ENCODE assay signal across 10 mouse cellular contexts in the genomic region with DNA sequence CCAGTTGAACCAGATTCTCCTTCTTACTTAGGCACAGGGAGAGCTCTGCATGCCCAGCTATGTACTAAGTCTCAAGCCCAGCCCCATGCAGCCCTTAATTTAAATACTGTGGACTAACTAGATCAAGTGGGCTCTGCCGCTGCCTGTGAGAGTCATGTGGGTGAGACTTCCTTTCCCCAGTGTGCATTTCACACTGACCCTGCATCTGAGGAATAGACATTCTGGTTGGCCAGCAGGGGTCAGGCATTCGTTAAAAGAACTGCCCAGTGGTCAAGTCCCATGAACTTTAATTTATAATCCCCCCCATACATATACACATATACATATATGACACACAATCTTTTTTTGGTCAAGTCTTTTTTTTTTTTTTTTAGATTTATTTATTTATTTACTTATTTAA. TPM values are rescaled to one million over a fixed set of nuclear protein-coding genes. Genes with fewer than 3 reads are reported as not detected.
A peak's percentile ranks its signal among the peaks of the same experiment; 100 is the strongest.
DNase-seq lines count a peak whose midpoint lies in the region; ATAC-seq and TF ChIP-seq lines count a peak whose summit lies in the region.
"Had no signal": no experiment of that assay in that cellular context is flagged by ENCODE, and none has a peak within 500 bp of the region (broad histone marks: within the 10 kb centered on the region; RNA-seq: fewer than 3 reads in every experiment).

No protein-coding gene starts in this region.

- no peaks in the 10 kb centered on the region for H3K9me3 ChIP-seq in hindbrain, postnatal 0 days (ENCODE audit: low read length)
- no peaks in the 10 kb centered on the region for H3K9me3 ChIP-seq in hindbrain, embryonic 11.5 days (ENCODE audit: control insufficient read depth, low read length)
- no peaks in the 10 kb centered on the region for H3K9me3 ChIP-seq in midbrain, postnatal 0 days (ENCODE audit: low read length)
- no peaks in the 10 kb centered on the region for H3K9me3 ChIP-seq in midbrain, embryonic 16.5 days (replicated peaks; ENCODE audit: control insufficient read depth, low read length, poor library complexity, severe bottlenecking)
- H3K9me3 ChIP-seq in lung, embryonic 14.5 days (ENCODE audit: low read depth, low read length) = no peaks in the 10 kb centered on the region

- H3K27ac ChIP-seq in hindbrain, postnatal 0 days = no peak overlapping the region
- no peak overlapping the region for H3K27ac ChIP-seq in hindbrain, embryonic 11.5 days (ENCODE audit: low read depth, low read length)
- no peak overlapping the region for H3K27ac ChIP-seq in midbrain, postnatal 0 days (ENCODE audit: low read depth, low read length)
- H3K27ac ChIP-seq in midbrain, embryonic 16.5 days (ENCODE audit: low read length) = no peak overlapping the region
- H3K27ac ChIP-seq in lung, embryonic 14.5 days (ENCODE audit: low read depth) = no peak overlapping the region

- H3K36me3 ChIP-seq in hindbrain, postnatal 0 days (ENCODE audit: insufficient read depth, low read length) = 0 out of 2 replicates have a peak, but pooled peaks cover 4% of the 10 kb centered on the region
- H3K36me3 ChIP-seq in hindbrain, embryonic 11.5 days (ENCODE audit: control insufficient read depth, insufficient read depth, low read length) = no peaks in the 10 kb centered on the region
- H3K36me3 ChIP-seq in midbrain, postnatal 0 days (ENCODE audit: insufficient read depth, low read length) = peaks cover 3% of the 10 kb centered on the region; the same call in 1 of the 2 replicates
- H3K36me3 ChIP-seq in midbrain, embryonic 16.5 days (ENCODE audit: control insufficient read depth, insufficient read depth, low read length) = no peaks in the 10 kb centered on the region
- H3K36me3 ChIP-seq in lung, embryonic 14.5 days (ENCODE audit: insufficient read depth) = peaks cover 6% of the 10 kb centered on the region; the same call in 1 of the 2 replicates

- no peak overlapping the region for H3K4me2 ChIP-seq in hindbrain, postnatal 0 days (ENCODE audit: low read depth, low read length)
- no peak overlapping the region for H3K4me2 ChIP-seq in hindbrain, embryonic 11.5 days (replicated peaks; ENCODE audit: low read depth, low read length)
- H3K4me2 ChIP-seq in midbrain, postnatal 0 days (ENCODE audit: low read depth, low read length, poor library complexity, severe bottlenecking) = no peak overlapping the region
- H3K4me2 ChIP-seq in midbrain, embryonic 16.5 days (ENCODE audit: low read length) = no peak overlapping the region
- H3K4me2 ChIP-seq in lung, embryonic 14.5 days = no peak overlapping the region

- TF ChIP-seq CTCF in hindbrain, postnatal 0 days (IDR thresholded peaks at IDR 0.05; ENCODE audit: low read depth) = peak; percentile 49
- TF ChIP-seq CTCF in midbrain, postnatal 0 days (IDR thresholded peaks at IDR 0.05) = peak; percentile 45
- TF ChIP-seq CTCF in lung, embryonic 14.5 days (IDR thresholded peaks at IDR 0.05; ENCODE audit: low read depth) = peak; percentile 43

- WGBS in hindbrain, postnatal 0 days = 71% methylated on average over 2 of the region's 2 CpGs
- WGBS in hindbrain, embryonic 11.5 days = 64% methylated on average over 2 of the region's 2 CpGs
- 59% methylated on average over 2 of the region's 2 CpGs for WGBS in midbrain, postnatal 0 days
- 61% methylated on average over 2 of the region's 2 CpGs for WGBS in midbrain, embryonic 16.5 days
- 45% methylated on average over 2 of the region's 2 CpGs for WGBS in lung, embryonic 14.5 days

- DNase-seq in hindbrain, postnatal 0 days (ENCODE audit: low spot score) = no peak
- no peak for DNase-seq in hindbrain, embryonic 11.5 days (ENCODE audit: low spot score)
- DNase-seq in midbrain, postnatal 0 days (ENCODE audit: low spot score) = no peak
- DNase-seq in lung, embryonic 14.5 days = peak; percentile 36
- no peak for DNase-seq in layer of hippocampus, adult 8-10 months (ENCODE audit: low spot score in 2 of 2)
- DNase-seq in cerebellum, postnatal 4 days (ENCODE audit: low spot score in 2 of 2) = no peak
- DNase-seq: heart, postnatal 14 days; kidney, postnatal 10 days; thymus, postnatal 25 days had no signal

- 0 out of 2 replicates have a peak, but pooled peaks cover 4% of the 10 kb centered on the region for H3K4me1 ChIP-seq in hindbrain, postnatal 0 days (ENCODE audit: insufficient read depth, low read length)
- H3K4me1 ChIP-seq in hindbrain, embryonic 11.5 days (replicated peaks; ENCODE audit: control insufficient read depth, insufficient read depth, low read length) = no peaks in the 10 kb centered on the region; the same call in 1 of the 2 replicates
- no peaks in the 10 kb centered on the region for H3K4me1 ChIP-seq in midbrain, postnatal 0 days (ENCODE audit: insufficient read depth, low read length)
- peaks cover 3% of the 10 kb centered on the region for H3K4me1 ChIP-seq in midbrain, embryonic 16.5 days (ENCODE audit: control insufficient read depth, insufficient read depth, low read length)
- peaks cover 6% of the 10 kb centered on the region; the same call in 1 of the 2 replicates for H3K4me1 ChIP-seq in lung, embryonic 14.5 days (ENCODE audit: insufficient read depth)

- H3K4me3 ChIP-seq in hindbrain, postnatal 0 days (ENCODE audit: low read length) = no peak overlapping the region
- H3K4me3 ChIP-seq in hindbrain, embryonic 11.5 days (ENCODE audit: low read depth, low read length) = no peak overlapping the region
- H3K4me3 ChIP-seq in midbrain, postnatal 0 days (ENCODE audit: low read depth, low read length) = no peak overlapping the region
- H3K4me3 ChIP-seq in midbrain, embryonic 16.5 days (ENCODE audit: low read depth, low read length) = no peak overlapping the region
- H3K4me3 ChIP-seq in lung, embryonic 14.5 days (ENCODE audit: low read depth, low read length) = no peak overlapping the region

- no peaks in the 10 kb centered on the region for H3K27me3 ChIP-seq in hindbrain, postnatal 0 days (ENCODE audit: insufficient read depth, low read length)
- no peaks in the 10 kb centered on the region for H3K27me3 ChIP-seq in hindbrain, embryonic 11.5 days (ENCODE audit: control insufficient read depth, insufficient read depth, low read length)
- no peaks in the 10 kb centered on the region for H3K27me3 ChIP-seq in midbrain, postnatal 0 days (ENCODE audit: insufficient read depth, low read length)
- no peaks in the 10 kb centered on the region for H3K27me3 ChIP-seq in midbrain, embryonic 16.5 days (ENCODE audit: control insufficient read depth, insufficient read depth, low read depth, low read length)
- no peaks in the 10 kb centered on the region for H3K27me3 ChIP-seq in lung, embryonic 14.5 days (ENCODE audit: insufficient read depth, low read length)

- no peak for ATAC-seq in hindbrain, postnatal 0 days
- ATAC-seq in hindbrain, embryonic 11.5 days (ENCODE audit: low FRiP score) = no peak
- no peak for ATAC-seq in midbrain, postnatal 0 days (ENCODE audit: low FRiP score)
- ATAC-seq in midbrain, embryonic 16.5 days = no peak
- no peak for ATAC-seq in lung, embryonic 14.5 days (ENCODE audit: insufficient read depth)

- no peak overlapping the region for H3K9ac ChIP-seq in hindbrain, postnatal 0 days (replicated peaks; ENCODE audit: low read length)
- H3K9ac ChIP-seq in hindbrain, embryonic 11.5 days (ENCODE audit: low read depth, low read length) = no peak overlapping the region
- H3K9ac ChIP-seq in midbrain, postnatal 0 days (replicated peaks; ENCODE audit: low read length, poor library complexity, severe bottlenecking) = no peak overlapping the region
- H3K9ac ChIP-seq in midbrain, embryonic 16.5 days (ENCODE audit: low read depth, low read length) = no peak overlapping the region
- no peak overlapping the region for H3K9ac ChIP-seq in lung, embryonic 14.5 days

RNA-seq across cellular contexts. Expression of a gene that starts 15.7 kb away (rescaled TPM):
- total RNA-seq in hindbrain, postnatal 0 days (2014; rRNA removed) = 22.0 and 23.5 TPM in 2 replicates
- 19.0 and 21.3 TPM in 2 replicates for polyA plus RNA-seq in hindbrain, postnatal 0 days (2015; fragmentation: Nextera tagmentation; extraction: Ambion mirVana)
- 22.8 and 28.4 TPM in 2 replicates for polyA plus RNA-seq in hindbrain, embryonic 11.5 days (2014; fragmentation: Nextera tagmentation; extraction: Ambion mirVana)
- total RNA-seq in midbrain, postnatal 0 days (2014; rRNA removed) = 23.8 and 25.6 TPM in 2 replicates
- polyA plus RNA-seq in midbrain, postnatal 0 days (2015; fragmentation: Nextera tagmentation; extraction: Ambion mirVana) = 21.1 and 21.5 TPM in 2 replicates
- polyA plus RNA-seq in midbrain, embryonic 16.5 days (2015; fragmentation: Nextera tagmentation; extraction: Ambion mirVana) = 26.1 and 26.3 TPM in 2 replicates
- polyA plus RNA-seq in lung, embryonic 14.5 days (2014; fragmentation: Nextera tagmentation; extraction: Ambion mirVana) = 34.1 and 34.6 TPM in 2 replicates
- 1 to 10 TPM; 8.5 to 9.7 (median 8.9) TPM for total RNA-seq in layer of hippocampus, adult 8-10 months (2022)
